Mouse (Mus musculus) kidney, adult 18-20 months (tissue): ENCODE results near the gene Lamb3.

Source experiments
- DNase-seq: peaks from one replicate; pipeline ENCODE4 v3.0.0; 2021

The Lamb3 gene

GRCm38 (mm10) chr1:193320398-193320797 is 112.9 kb downstream of the Lamb3 start:
- no peak for DNase-seq

- no peak for DNase-seq
These were observed 116.2 kb downstream of the Lamb3 start for GRCm38 (mm10) chr1:193323686-193324085.

- peak; percentile 61 for DNase-seq
These were observed 116.7 kb downstream of the Lamb3 start for GRCm38 (mm10) chr1:193324224-193324623.

DNA sequence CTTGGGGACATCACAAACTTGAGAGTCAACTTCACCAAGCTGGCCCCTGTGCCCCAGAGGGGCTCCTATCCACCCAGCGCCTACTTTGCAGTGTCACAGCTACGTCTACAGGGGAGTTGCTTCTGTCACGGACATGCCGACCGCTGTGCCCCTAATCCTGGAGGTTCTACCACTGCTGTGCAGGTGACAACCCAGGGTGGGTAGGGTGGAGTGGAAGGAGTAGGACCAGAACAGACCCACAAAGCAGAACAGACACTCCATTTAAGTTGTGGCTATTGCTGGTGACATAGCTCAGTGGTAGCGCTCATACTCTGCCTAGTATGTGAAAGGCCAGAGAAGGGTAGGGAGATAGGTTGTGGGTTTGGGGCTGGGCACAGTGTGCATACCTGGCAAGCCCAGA is 118.4 kb downstream of the Lamb3 start:
- DNase-seq = no peak

GRCm38 (mm10) chr1:193326456-193327145 is 119.1 kb downstream of the Lamb3 start:
- peak; percentile 83 for DNase-seq

- peak; percentile 37 for DNase-seq
These were observed 119.7 kb downstream of the Lamb3 start for GRCm38 (mm10) chr1:193327216-193327615.

DNA sequence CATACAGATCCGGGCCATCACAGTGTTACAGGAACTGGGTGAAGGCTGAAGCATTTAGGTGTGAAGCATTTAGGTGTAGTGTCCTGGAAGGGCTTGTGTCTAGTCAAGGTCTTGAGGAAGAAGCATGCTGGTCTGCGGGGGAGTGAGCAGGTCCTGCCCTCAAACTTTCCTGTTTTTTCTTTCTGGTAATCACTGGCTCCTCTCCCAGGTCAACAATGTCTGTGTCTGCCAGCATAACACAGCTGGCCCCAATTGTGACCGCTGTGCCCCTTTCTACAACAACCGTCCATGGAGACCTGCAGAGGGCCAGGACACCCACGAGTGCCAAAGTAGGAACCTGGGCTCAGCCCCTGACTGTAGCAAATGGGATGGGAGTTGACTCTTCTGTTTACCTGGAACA is 120.2 kb downstream of the Lamb3 start:
- DNase-seq = no peak

DNA sequence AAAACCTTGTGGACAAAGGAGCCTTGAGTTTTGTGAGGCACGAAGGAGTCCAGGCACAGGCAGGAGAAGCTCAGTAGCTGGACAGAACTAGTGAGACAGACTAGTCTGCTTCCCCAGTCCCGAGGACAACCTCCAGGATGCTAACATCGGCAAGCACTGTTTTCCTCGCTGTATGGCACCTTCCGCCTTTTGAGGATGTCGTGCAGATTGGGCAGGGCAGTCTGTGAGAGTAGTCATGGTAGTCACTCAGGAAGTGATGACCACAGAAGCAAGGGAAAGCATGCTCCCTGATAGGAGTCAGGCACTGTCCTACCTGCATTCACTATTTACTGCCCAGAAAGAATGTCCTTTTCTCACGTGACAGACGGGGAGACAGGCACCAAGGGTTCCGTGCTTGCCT is 122.1 kb downstream of the Lamb3 start:
- no peak for DNase-seq

DNA sequence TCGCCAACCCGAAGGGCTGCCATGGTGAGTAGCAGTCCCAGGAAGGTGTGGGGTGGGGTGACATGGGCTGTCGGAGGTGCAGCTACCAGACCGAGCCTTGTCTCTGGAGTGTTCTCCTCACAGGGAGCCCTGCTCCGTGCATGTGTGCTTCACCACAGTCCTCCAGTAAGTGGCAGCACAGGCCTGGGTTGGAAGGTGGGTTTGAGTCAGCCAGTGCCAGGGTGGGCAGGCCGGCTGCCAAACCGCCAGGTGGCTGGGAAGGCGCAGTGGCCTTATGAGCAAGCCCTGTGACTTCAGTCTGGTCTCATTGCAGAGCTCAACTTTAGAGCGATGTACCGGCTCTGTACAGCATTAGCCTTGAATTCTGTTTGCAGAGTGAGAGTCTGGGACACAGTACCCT is 122.7 kb downstream of the Lamb3 start:
- DNase-seq = peak; percentile 76

- no peak for DNase-seq
These were observed 123.1 kb downstream of the Lamb3 start for GRCm38 (mm10) chr1:193330626-193331025.

- DNase-seq = no peak
These were observed 124.5 kb downstream of the Lamb3 start for GRCm38 (mm10) chr1:193332018-193332417.

- DNase-seq = no peak
These were observed 125.2 kb downstream of the Lamb3 start for GRCm38 (mm10) chr1:193332671-193333070.

DNA sequence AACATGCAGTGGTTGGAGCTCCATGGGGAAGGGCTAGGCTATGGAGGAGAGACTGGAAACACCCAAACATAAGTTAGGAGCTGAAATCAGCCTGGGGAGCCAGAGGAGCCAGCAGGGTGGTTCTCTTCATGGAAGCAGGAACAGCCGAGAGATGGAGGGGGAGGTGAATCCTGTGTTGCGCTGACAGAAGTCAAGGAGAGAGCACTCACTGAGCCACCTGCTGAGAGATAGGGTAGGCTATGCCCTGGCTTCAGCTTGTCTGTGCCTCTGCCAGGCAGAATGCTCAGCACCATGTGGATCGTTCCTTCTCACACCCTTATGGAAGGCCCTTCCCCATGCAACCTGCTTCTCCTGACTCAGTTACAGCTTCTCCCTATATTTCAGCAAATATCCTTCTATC is 126.3 kb downstream of the Lamb3 start:
- no peak for DNase-seq

DNA sequence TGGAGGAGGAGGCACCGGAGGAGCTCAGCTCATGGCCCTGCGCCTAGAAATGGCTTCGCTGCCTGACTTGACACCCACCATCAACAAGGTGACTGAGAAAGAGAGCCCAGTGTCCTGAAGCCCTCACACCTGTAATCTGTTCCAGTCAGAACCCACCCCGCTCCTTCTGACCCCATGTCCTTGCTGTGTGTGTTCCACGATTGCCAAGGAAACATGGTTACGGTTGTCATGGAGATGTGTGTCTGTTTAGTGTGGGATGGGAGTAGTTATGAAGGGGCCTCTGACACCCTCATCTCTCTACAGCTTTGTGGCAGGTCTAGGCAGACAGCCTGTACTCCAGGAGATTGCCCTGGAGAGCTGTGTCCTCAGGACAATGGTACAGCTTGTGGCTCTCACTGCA is 127.0 kb downstream of the Lamb3 start:
- DNase-seq = no peak

GRCm38 (mm10) chr1:193336122-193337017 is 128.9 kb downstream of the Lamb3 start:
- no peak for DNase-seq

DNA sequence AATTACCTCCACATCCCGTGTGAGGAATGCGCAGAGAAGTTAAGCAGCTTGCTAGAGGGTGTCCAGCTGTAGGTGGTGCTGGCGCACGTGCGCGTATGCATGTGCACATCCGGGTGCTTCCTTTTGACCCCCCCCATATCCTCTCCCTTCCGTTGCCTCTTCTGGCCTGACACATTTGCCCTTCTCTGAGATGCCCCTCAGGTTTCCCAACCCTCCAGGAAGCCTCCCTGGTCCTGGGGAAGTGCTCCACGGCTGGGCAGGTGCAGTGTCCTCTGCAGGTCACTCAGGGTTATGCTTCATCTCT is 129.5 kb downstream of the Lamb3 start:
- DNase-seq = no peak

GRCm38 (mm10) chr1:193337787-193338310 is 130.3 kb downstream of the Lamb3 start:
- DNase-seq = no peak

DNA sequence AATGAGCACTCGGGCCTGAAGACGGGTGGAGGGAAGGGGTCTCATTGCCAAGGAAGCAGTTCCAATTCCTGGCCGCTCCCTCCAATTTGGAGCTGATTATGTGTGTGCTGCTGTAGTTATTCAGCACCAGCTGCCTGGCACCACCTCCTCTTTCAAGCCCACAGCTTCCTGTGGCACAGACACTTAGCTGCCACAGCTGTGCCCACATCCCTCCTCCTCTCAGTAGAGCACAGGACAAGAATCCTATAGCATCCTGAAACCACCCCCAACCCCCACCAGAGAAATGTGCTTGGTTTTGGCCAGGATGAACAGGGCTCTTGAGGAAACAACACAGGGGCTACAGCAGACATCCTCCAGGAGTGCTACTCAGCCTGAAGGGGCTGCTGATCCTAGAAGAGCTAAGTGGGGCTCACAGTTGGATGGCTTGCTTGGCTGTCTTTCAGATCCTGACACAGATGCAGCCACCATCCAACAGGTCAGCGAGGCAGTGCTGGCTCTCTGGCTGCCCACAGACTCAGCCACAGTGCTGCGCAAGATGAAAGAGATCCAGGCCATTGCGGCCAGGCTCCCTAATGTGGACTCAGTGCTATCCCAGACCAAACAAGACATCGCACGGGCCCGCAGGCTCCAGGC is 131.0 kb downstream of the Lamb3 start:
- no peak for DNase-seq

DNA sequence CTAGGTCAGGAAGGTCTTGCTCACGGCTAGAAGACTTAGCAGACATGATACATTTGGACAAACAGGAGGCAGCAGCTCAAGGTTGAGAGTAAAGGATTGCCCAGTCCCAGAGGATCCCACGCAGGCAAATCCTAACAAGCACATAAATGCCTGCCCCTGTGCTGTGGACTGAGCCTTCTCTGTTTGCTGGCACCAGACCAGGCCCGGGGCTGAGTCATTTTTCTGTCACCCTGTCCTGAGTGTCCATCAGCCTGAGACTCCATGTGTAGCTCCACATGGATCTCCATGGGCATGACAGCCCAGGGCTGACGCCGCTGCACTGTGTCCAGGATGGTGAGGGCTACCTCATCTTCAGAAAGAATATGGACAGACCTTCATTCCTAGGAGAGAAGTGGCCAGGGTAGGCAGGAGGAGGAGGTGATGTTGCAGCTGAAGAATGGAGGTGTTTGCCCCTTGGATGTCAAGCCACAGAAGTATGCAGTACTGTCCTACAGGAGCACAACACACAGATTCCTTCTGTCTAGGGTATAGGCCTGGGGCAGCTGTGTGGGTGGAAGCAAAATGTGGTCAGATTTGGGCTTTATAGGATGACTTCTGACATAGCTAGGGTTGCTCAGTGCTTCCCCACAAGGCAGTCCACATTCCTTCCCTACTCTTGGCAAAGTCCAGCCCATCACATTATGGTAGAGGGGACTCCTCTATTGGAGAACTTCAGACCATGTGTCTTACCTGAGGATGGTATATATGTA is 134.9 kb downstream of the Lamb3 start:
- DNase-seq = no peak

DNA sequence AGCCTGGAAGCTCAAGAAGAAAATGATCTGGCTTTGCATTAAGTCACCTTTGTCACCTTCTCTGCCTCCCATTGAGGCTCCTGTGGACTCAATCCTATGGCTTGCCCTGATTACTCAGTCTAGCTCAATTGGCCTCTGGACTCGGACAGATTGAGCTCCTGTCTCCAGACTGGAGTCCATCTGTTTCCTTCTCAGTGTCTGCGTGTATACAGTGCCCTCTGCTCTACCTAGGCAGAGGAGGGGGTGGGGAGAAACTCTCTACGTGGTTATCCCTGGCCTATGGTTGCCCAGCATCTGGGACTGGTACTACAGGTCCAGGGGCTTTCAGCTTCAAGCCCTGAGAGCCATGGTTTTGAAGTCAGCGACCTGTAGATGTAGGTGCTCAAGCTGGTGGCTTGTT is 136.4 kb downstream of the Lamb3 start:
- DNase-seq = no peak

GRCm38 (mm10) chr1:193344976-193345375 is 137.5 kb downstream of the Lamb3 start:
- no peak for DNase-seq

GRCm38 (mm10) chr1:193346908-193347307 is 139.4 kb downstream of the Lamb3 start:
- DNase-seq = no peak
